ENCODE assay signal across 11 mouse cellular contexts in the genomic region with DNA sequence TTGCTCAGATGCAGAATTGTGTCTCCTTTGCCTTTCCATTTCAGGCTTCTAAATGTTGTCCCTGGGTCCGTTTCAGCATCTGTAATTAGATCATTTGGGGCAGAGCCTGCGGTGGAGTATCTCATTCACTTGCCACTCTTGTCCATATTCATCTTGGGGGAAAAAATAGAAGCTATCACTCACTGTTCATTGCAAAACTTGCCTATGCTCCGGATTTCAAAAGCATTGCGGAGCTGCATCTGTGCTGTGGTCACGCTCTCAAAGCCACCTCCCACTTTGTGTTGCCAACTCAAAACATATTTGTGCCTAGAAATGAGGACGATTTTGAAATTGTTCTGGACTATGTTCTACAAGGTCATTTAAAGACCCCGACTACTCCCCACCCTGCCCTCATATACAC.
A peak's percentile ranks its signal among the peaks of the same experiment; 100 is the strongest.
DNase-seq lines count a peak whose midpoint lies in the region.
"Had no signal": no experiment of that assay in that cellular context is flagged by ENCODE, and none has a peak within 500 bp of the region (broad histone marks: within the 10 kb centered on the region; RNA-seq: fewer than 3 reads in every experiment).

No protein-coding gene starts in this region.

- peak; percentile 46 for DNase-seq in adrenal gland, postnatal 14 days
- DNase-seq in adrenal gland, adult 18-20 months (ENCODE audit: low spot score in 2 of 2): no peak
- peak; percentile 32 for DNase-seq in heart, adult 8-10 months (ENCODE audit: low spot score)
- DNase-seq in heart, postnatal 10 days: no peak
- peak; percentile 22 for DNase-seq in lung, postnatal 14 days
- DNase-seq in telencephalon, adult 2 months (ENCODE audit: low read depth, low spot score): peak; percentile 18
- DNase-seq in left cerebral cortex, adult 8-10 months (ENCODE audit: low spot score in 2 of 2): no peak
- no peak for DNase-seq in yolk sac, embryonic 10.5 days (ENCODE audit: low spot score)
- DNase-seq: cerebellum, adult 18-20 months; cerebellum, postnatal 25 days; right cerebral cortex, adult 18-20 months had no signal

- intact Hi-C loops in heart, postnatal 10 days (cut with DNase I): no loop called here

Comparison
In these comparisons a context has a peak if more than half of its experiments do, and no peak if none do; other contexts are left out.
1. DNase-seq: peak in adrenal gland, postnatal 14 days (single experiment), heart, adult 8-10 months (single experiment), lung, postnatal 14 days (single experiment) and telencephalon, adult 2 months (single experiment); none in adrenal gland, adult 18-20 months (0 of 2), heart, postnatal 10 days (0 of 2), left cerebral cortex, adult 8-10 months (0 of 2) and yolk sac, embryonic 10.5 days (single experiment).